ENCODE assay signal across 27 mouse cellular contexts in genomic region chrX:112801113-112801512, GRCm38 (mm10).
"Had no signal": no experiment of that assay in that cellular context is flagged by ENCODE, and none has a peak within 500 bp of the region (broad histone marks: within the 10 kb centered on the region; RNA-seq: fewer than 3 reads in every experiment).

No protein-coding gene starts in this region.

- H3K4me2 ChIP-seq: heart, embryonic 12.5 days; hindbrain, embryonic 12.5 days; hindbrain, embryonic 14.5 days; kidney, embryonic 15.5 days; limb, embryonic 12.5 days; liver, embryonic 11.5 days; liver, embryonic 13.5 days had no signal

- H3K4me1 ChIP-seq: heart, embryonic 10.5 days; heart, embryonic 12.5 days; hindbrain, embryonic 10.5 days; hindbrain, embryonic 12.5 days; kidney, embryonic 15.5 days; limb, embryonic 10.5 days; limb, embryonic 12.5 days; liver, embryonic 13.5 days had no signal

- H3K36me3 ChIP-seq: heart, embryonic 10.5 days; heart, embryonic 12.5 days; hindbrain, embryonic 10.5 days; hindbrain, embryonic 12.5 days; kidney, embryonic 15.5 days; limb, embryonic 10.5 days; limb, embryonic 12.5 days; liver, embryonic 13.5 days had no signal

- DNase-seq: gastrocnemius, adult 2 months; gastrocnemius, postnatal 10 days; gastrocnemius, postnatal 25 days; heart, adult 18-20 months; heart, postnatal 10 days; heart, postnatal 4 days; kidney, adult 18-20 months; kidney, adult 8-10 months; kidney, postnatal 14 days; kidney, postnatal 36 days; layer of hippocampus, adult 9-11 months; layer of hippocampus, postnatal 36 days; liver; liver, embryonic 13.5 days had no signal

- H3K27me3 ChIP-seq: heart, embryonic 12.5 days; hindbrain, embryonic 12.5 days; kidney, embryonic 15.5 days; limb, embryonic 12.5 days; liver, embryonic 13.5 days had no signal

- H3K4me3 ChIP-seq: gastrocnemius, adult 2 months; heart, embryonic 10.5 days; heart, embryonic 12.5 days; hindbrain, embryonic 10.5 days; hindbrain, embryonic 12.5 days; kidney, embryonic 15.5 days; limb, embryonic 10.5 days; limb, embryonic 12.5 days; liver, embryonic 13.5 days had no signal

- H3K9me3 ChIP-seq: heart, embryonic 10.5 days; heart, embryonic 12.5 days; hindbrain, embryonic 10.5 days; hindbrain, embryonic 12.5 days; kidney, embryonic 15.5 days; limb, embryonic 10.5 days; limb, embryonic 12.5 days; liver, embryonic 13.5 days had no signal

- H3K9ac ChIP-seq: heart, embryonic 12.5 days; hindbrain, embryonic 12.5 days; hindbrain, embryonic 14.5 days; kidney, embryonic 15.5 days; limb, embryonic 12.5 days; liver, embryonic 13.5 days had no signal

- H3K27ac ChIP-seq: gastrocnemius, adult 2 months; heart, embryonic 10.5 days; hindbrain, embryonic 10.5 days; hindbrain, embryonic 12.5 days; hindbrain, embryonic 14.5 days; kidney, embryonic 15.5 days; kidney, postnatal 0 days; limb, embryonic 10.5 days; limb, embryonic 12.5 days; liver, embryonic 13.5 days had no signal

- ATAC-seq: hindbrain, embryonic 16.5 days; inflammation-experienced regulatory T-cells, adult 6 months; intestine, embryonic 16.5 days had no signal
